Mouse (Mus musculus): ENCODE measurements at regions not wholly inside any gene's neighbourhood (a gene's known extent, or its start where the extent isn't known, plus 50 kb on each side); places are given as distances from the start of the nearest gene placed in this dataset.

- Histone ChIP-seq H3K27me3 (replicated peaks) (no peaks in the 10 kb centered on the region), H3K4me2 (ENCODE audit: insufficient read depth, low read depth, poor library complexity, severe bottlenecking) (no peak overlapping the region), H3K27ac (ENCODE audit: insufficient read depth, low read depth) (no peak overlapping the region), H3K36me3 (replicated peaks in 1 of 2; ENCODE audit: control insufficient read depth in 1 of 2, insufficient read depth in 1 of 2, low read length in 1 of 2) (no peaks in the 10 kb centered on the region), H3K4me3 (replicated peaks in 1 of 3; ENCODE audit: low read depth in 2 of 3, low read length in 2 of 3, poor library complexity in 1 of 3) (no peak overlapping the region), H3K4me1 (ENCODE audit: control insufficient read depth in 1 of 2, insufficient read depth in 2 of 2) (no peaks in the 10 kb centered on the region), H3K79me2 (replicated peaks; ENCODE audit: control insufficient read depth, extremely low read depth, insufficient read depth, poor library complexity, severe bottlenecking) (no peaks in the 10 kb centered on the region), H3K9ac (ENCODE audit: insufficient read depth, low read depth) (no peak overlapping the region), H3K9me3 (replicated peaks; ENCODE audit: low read length) (no peaks in the 10 kb centered on the region)
- no peak for TF ChIP-seq ZMIZ1 (IDR thresholded peaks at IDR 0.05; ENCODE audit: low read depth, low read length)
- TF ChIP-seq RCOR1 (conservative IDR thresholded peaks at IDR 0.05; ENCODE audit: low read depth, low read length), result no peak
- TF ChIP-seq SMC3 (IDR thresholded peaks at IDR 0.05; ENCODE audit: low read depth, low read length), result no peak
- DNase-seq (ENCODE audit: extremely low read depth), result no peak
- dilution Hi-C loops (cut with MboI; ENCODE audit: extremely low pct_ligation_motif_present, extremely low pct_unique_long_range_greater_than_20kb, low sequenced_read_pairs), result no loop called here
- in situ Hi-C loops (cut with MboI; ENCODE audit: low pct_ligation_motif_present, low pct_unique_long_range_greater_than_20kb, low sequenced_read_pairs), result loop anchor here (5.0 kb wide), 1 partner anchor 43 kb away; no protein-coding TSS in a partner anchor
Measured at GRCm38 (mm10) chr13:103564715-103565114, 209.7 kb downstream of the Srek1 start.

DNA sequence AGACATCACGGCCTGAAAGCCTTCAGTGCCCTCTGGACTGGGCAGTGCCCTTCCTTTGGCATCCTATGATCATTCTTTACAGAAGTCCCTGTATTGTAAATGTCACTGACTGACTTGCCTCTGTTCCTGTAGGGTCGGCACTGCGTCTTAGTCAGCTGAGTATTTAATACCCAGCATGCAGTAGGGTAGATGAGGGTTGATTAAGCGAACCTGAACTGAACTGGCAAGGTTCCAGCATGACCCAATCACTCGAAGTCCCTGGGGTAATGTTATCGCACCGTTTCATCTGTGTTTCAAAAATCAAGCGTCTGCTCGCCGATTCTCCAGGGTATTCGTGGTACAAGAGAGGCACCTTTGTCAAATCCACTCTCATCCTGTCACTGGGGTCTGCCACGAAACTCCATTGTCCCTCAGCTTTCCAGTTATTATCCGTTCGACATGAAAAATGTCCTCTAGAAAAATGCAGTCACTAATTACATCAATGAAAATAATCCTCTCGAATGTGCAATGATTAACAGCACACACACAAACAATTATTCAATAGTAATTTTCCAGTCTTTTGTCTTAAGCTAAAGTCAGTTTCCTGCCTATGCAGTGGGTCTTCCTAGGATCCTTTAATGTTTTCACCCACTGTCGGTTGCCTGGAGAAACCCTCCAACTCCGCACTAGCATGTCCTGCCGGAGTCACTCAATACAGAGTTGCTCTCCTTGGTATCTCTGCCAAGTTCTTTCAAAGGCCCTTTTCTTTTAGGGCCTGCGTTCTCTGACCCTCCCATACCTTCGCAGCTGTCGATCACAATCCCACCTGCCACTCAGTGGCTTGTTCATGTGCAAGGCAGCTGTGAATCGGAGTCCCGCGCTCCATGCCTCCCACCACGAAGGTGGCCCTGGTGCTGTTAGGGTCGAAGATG, 212.4 kb downstream of the Srek1 start:
- Histone ChIP-seq H3K36me3 (replicated peaks in 1 of 2; ENCODE audit: control insufficient read depth in 1 of 2, insufficient read depth in 1 of 2, low read length in 1 of 2) (no peaks in the 10 kb centered on the region), H3K4me1 (ENCODE audit: control insufficient read depth in 1 of 2, insufficient read depth in 2 of 2) (no peaks in the 10 kb centered on the region), H3K79me2 (replicated peaks; ENCODE audit: control insufficient read depth, extremely low read depth, insufficient read depth, poor library complexity, severe bottlenecking) (no peaks in the 10 kb centered on the region), H3K4me2 (ENCODE audit: insufficient read depth, low read depth, poor library complexity, severe bottlenecking) (no peak overlapping the region), H3K9me3 (replicated peaks; ENCODE audit: low read length) (no peaks in the 10 kb centered on the region), H3K4me3 (replicated peaks in 1 of 3; ENCODE audit: low read depth in 2 of 3, low read length in 2 of 3, poor library complexity in 1 of 3) (no peak overlapping the region), H3K27ac (ENCODE audit: insufficient read depth, low read depth) (no peak overlapping the region), H3K27me3 (replicated peaks) (no peaks in the 10 kb centered on the region), H3K9ac (ENCODE audit: insufficient read depth, low read depth) (no peak overlapping the region)
- DNase-seq (ENCODE audit: extremely low read depth), result no peak
- dilution Hi-C loops (cut with MboI; ENCODE audit: extremely low pct_ligation_motif_present, extremely low pct_unique_long_range_greater_than_20kb, low sequenced_read_pairs) (no loop called here), in situ Hi-C loops (cut with MboI; ENCODE audit: low pct_ligation_motif_present, low pct_unique_long_range_greater_than_20kb, low sequenced_read_pairs) (loop anchor here (5.0 kb wide), 1 partner anchor 45 kb away; no protein-coding TSS in a partner anchor)
- no peak for TF ChIP-seq GABPA (IDR thresholded peaks at IDR 0.05; ENCODE audit: insufficient replicate concordance, low read depth, low read length)
- TF ChIP-seq NRF1 (IDR thresholded peaks at IDR 0.05; ENCODE audit: low read depth, low read length), result no peak
- no peak for TF ChIP-seq IRF4 (IDR thresholded peaks at IDR 0.05; ENCODE audit: low read depth, low read length)
- TF ChIP-seq MEF2A (IDR thresholded peaks at IDR 0.05; ENCODE audit: borderline replicate concordance, low read depth, low read length), result no peak
- no peak for TF ChIP-seq ZMIZ1 (IDR thresholded peaks at IDR 0.05; ENCODE audit: low read depth, low read length)

DNA sequence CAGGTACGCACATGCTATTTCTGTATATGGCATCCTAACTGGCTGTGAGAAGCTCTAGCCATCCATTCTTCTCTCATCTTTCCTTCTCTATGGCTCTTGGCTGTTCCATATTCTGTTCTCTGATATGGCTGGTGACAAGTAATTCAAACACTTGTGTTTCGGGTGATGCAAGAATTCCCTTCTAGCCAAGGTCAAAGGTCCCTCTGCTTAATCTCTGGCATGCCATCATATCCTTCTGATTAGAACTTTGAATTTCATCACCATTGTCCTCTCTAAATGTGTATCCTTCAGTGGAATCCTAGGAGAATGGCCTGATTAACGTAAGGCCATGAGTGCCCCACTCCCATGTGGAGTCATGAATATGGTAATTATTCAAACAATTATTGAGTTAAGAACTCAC, 215.5 kb downstream of the Srek1 start:
- H3K4me1 ChIP-seq (ENCODE audit: control insufficient read depth in 1 of 2, insufficient read depth in 2 of 2), result no peaks in the 10 kb centered on the region
- no peaks in the 10 kb centered on the region for H3K9me3 ChIP-seq (replicated peaks; ENCODE audit: low read length)
- DNase-seq (ENCODE audit: extremely low read depth), result no peak
- no peak overlapping the region for H3K4me3 ChIP-seq (replicated peaks in 1 of 3; ENCODE audit: low read depth in 2 of 3, low read length in 2 of 3, poor library complexity in 1 of 3)
- H3K27ac ChIP-seq (ENCODE audit: insufficient read depth, low read depth), result no peak overlapping the region
- dilution Hi-C loops (cut with MboI; ENCODE audit: extremely low pct_ligation_motif_present, extremely low pct_unique_long_range_greater_than_20kb, low sequenced_read_pairs), result no loop called here
- H3K27me3 ChIP-seq (replicated peaks), result no peaks in the 10 kb centered on the region
- in situ Hi-C loops (cut with MboI; ENCODE audit: low pct_ligation_motif_present, low pct_unique_long_range_greater_than_20kb, low sequenced_read_pairs), result no loop called here
- no peaks in the 10 kb centered on the region for H3K36me3 ChIP-seq (replicated peaks in 1 of 2; ENCODE audit: control insufficient read depth in 1 of 2, insufficient read depth in 1 of 2, low read length in 1 of 2)
- no peaks in the 10 kb centered on the region for H3K79me2 ChIP-seq (replicated peaks; ENCODE audit: control insufficient read depth, extremely low read depth, insufficient read depth, poor library complexity, severe bottlenecking)
- no peak overlapping the region for H3K4me2 ChIP-seq (ENCODE audit: insufficient read depth, low read depth, poor library complexity, severe bottlenecking)
- H3K9ac ChIP-seq (ENCODE audit: insufficient read depth, low read depth), result no peak overlapping the region
- no peak for TF ChIP-seq POLR2A (IDR thresholded peaks at IDR 0.05; ENCODE audit: low read depth, low read length)
- TF ChIP-seq UBTF (IDR thresholded peaks at IDR 0.05; ENCODE audit: low read depth, low read length), result no peak
- TF ChIP-seq SIN3A (IDR thresholded peaks at IDR 0.05; ENCODE audit: low read length), result no peak
- TF ChIP-seq RAD21 (IDR thresholded peaks at IDR 0.05; ENCODE audit: low read depth, low read length), result no peak
- no peak for TF ChIP-seq ETS1 (conservative IDR thresholded peaks at IDR 0.05; ENCODE audit: low read depth, low read length)
- no peak for TF ChIP-seq MAZ (IDR thresholded peaks at IDR 0.05; ENCODE audit: low read depth, low read length)
- no peak for TF ChIP-seq MYC (IDR thresholded peaks at IDR 0.05; ENCODE audit: low read depth, low read length)
- no peak for TF ChIP-seq E2F4 (IDR thresholded peaks at IDR 0.05; ENCODE audit: insufficient replicate concordance, low read depth, low read length)
- no peak for TF ChIP-seq JUN (IDR thresholded peaks at IDR 0.05; ENCODE audit: insufficient read depth, low read depth, low read length)
- TF ChIP-seq JUND (conservative IDR thresholded peaks at IDR 0.05; ENCODE audit: low read depth, low read length), result no peak
- TF ChIP-seq NRF1 (IDR thresholded peaks at IDR 0.05; ENCODE audit: low read depth, low read length), result no peak
- TF ChIP-seq KAT2A (IDR thresholded peaks at IDR 0.05; ENCODE audit: insufficient replicate concordance, low read length), result no peak
- no peak for TF ChIP-seq PAX5 (IDR thresholded peaks at IDR 0.05; ENCODE audit: low read length)
- TF ChIP-seq ZMIZ1 (IDR thresholded peaks at IDR 0.05; ENCODE audit: low read depth, low read length), result no peak
- no peak for TF ChIP-seq CHD1 (IDR thresholded peaks at IDR 0.05; ENCODE audit: low read depth, low read length)
